Mouse (Mus musculus): ENCODE results near the gene Tspan13. TPM values are rescaled to one million over a fixed set of nuclear protein-coding genes. Genes with fewer than 3 reads are reported as not detected.

Gene Tspan13
- polyA plus RNA-seq, 1 experiment from 2014 or later, result 57.3 TPM

- Histone ChIP-seq H3K4me3 (ENCODE audit: low read depth, low read length) (no peak overlapping the region), H3K27ac (replicated peaks; ENCODE audit: low read depth, low read length) (no peak overlapping the region), H3K9ac (ENCODE audit: low read depth, low read length) (no peak overlapping the region), H3K36me3 (ENCODE audit: control insufficient read depth, insufficient read depth, low read length) (no peaks in the 10 kb centered on the region), H3K9me3 (ENCODE audit: control insufficient read depth, low read length) (no peaks in the 10 kb centered on the region), H3K4me1 (ENCODE audit: control insufficient read depth, insufficient read depth, low read length) (no peaks in the 10 kb centered on the region), H3K27me3 (replicated peaks; ENCODE audit: control insufficient read depth, insufficient read depth, low read length) (no peaks in the 10 kb centered on the region), H3K4me2 (ENCODE audit: low read depth, low read length) (peak overlapping the region; percentile 7; the same call in 1 of the 2 replicates)
- DNase-seq (ENCODE audit: low spot score) (peak; percentile 2), ATAC-seq (ENCODE audit: low read depth) (no peak)
- 74% methylated on average over 9 of the region's 9 CpGs for WGBS
Observed at GRCm38 (mm10) chr12:36039541-36040084, 2.7 kb downstream of the Tspan13 start.

GRCm38 (mm10) chr12:36036776-36037175 is 5.5 kb downstream of the Tspan13 start:
- no peaks in the 10 kb centered on the region for H3K9me3 ChIP-seq (ENCODE audit: control insufficient read depth, low read length)
- no peak overlapping the region for H3K9ac ChIP-seq (ENCODE audit: low read depth, low read length)
- no peak overlapping the region for H3K27ac ChIP-seq (replicated peaks; ENCODE audit: low read depth, low read length)
- no peaks in the 10 kb centered on the region for H3K4me1 ChIP-seq (ENCODE audit: control insufficient read depth, insufficient read depth, low read length)
- 80% methylated on average over 10 of the region's 10 CpGs for WGBS
- no peak overlapping the region for H3K4me2 ChIP-seq (ENCODE audit: low read depth, low read length)
- DNase-seq (ENCODE audit: low spot score) (no peak), ATAC-seq (ENCODE audit: low read depth) (no peak)
- H3K36me3 ChIP-seq (ENCODE audit: control insufficient read depth, insufficient read depth, low read length), result no peaks in the 10 kb centered on the region
- H3K4me3 ChIP-seq (ENCODE audit: low read depth, low read length), result no peak overlapping the region
- H3K27me3 ChIP-seq (replicated peaks; ENCODE audit: control insufficient read depth, insufficient read depth, low read length), result no peaks in the 10 kb centered on the region

- ATAC-seq (ENCODE audit: low read depth) (no peak), DNase-seq (ENCODE audit: low spot score) (no peak)
- no peaks in the 10 kb centered on the region for H3K4me1 ChIP-seq (ENCODE audit: control insufficient read depth, insufficient read depth, low read length)
- no peak overlapping the region for H3K4me2 ChIP-seq (ENCODE audit: low read depth, low read length)
- H3K4me3 ChIP-seq (ENCODE audit: low read depth, low read length), result no peak overlapping the region
- 96% methylated on average over 7 of the region's 7 CpGs for WGBS
- no peak overlapping the region for H3K27ac ChIP-seq (replicated peaks; ENCODE audit: low read depth, low read length)
- H3K36me3 ChIP-seq (ENCODE audit: control insufficient read depth, insufficient read depth, low read length), result no peaks in the 10 kb centered on the region
- H3K9me3 ChIP-seq (ENCODE audit: control insufficient read depth, low read length), result no peaks in the 10 kb centered on the region
- H3K9ac ChIP-seq (ENCODE audit: low read depth, low read length), result no peak overlapping the region
- H3K27me3 ChIP-seq (replicated peaks; ENCODE audit: control insufficient read depth, insufficient read depth, low read length), result no peaks in the 10 kb centered on the region
Observed at GRCm38 (mm10) chr12:36036121-36036520, 6.2 kb downstream of the Tspan13 start.

- no peaks in the 10 kb centered on the region for H3K4me1 ChIP-seq (ENCODE audit: control insufficient read depth, insufficient read depth, low read length)
- 91% methylated on average over 6 of the region's 6 CpGs for WGBS
- no peak overlapping the region for H3K9ac ChIP-seq (ENCODE audit: low read depth, low read length)
- no peak overlapping the region for H3K4me3 ChIP-seq (ENCODE audit: low read depth, low read length)
- no peak for ATAC-seq (ENCODE audit: low read depth)
- DNase-seq (ENCODE audit: low spot score), result no peak
- no peaks in the 10 kb centered on the region for H3K36me3 ChIP-seq (ENCODE audit: control insufficient read depth, insufficient read depth, low read length)
- H3K9me3 ChIP-seq (ENCODE audit: control insufficient read depth, low read length), result no peaks in the 10 kb centered on the region
- no peaks in the 10 kb centered on the region for H3K27me3 ChIP-seq (replicated peaks; ENCODE audit: control insufficient read depth, insufficient read depth, low read length)
- no peak overlapping the region for H3K4me2 ChIP-seq (ENCODE audit: low read depth, low read length)
- H3K27ac ChIP-seq (replicated peaks; ENCODE audit: low read depth, low read length), result no peak overlapping the region
Observed at GRCm38 (mm10) chr12:36035501-36035900, 6.8 kb downstream of the Tspan13 start.

DNA sequence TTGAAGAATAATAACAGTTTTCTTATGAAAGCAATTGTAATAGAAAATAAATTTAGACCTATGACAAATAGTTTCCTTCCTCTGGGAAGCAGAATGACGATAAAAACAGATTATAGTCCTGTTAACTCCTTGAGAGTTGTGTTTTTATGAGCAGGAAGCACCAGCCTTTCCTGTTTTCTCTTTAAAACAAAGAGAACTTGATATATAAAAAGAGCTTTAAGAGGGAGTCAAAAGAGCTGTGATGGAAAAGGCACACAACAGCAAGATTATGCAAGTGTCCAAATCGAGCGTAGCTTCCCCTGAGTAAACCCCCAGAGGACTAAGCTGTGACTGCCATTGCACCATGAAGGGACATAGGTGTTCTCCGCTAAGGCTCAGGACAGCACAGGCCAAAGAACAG is 9.9 kb downstream of the Tspan13 start:
- Histone ChIP-seq H3K4me1 (ENCODE audit: control insufficient read depth, insufficient read depth, low read length) (no peaks in the 10 kb centered on the region), H3K27ac (replicated peaks; ENCODE audit: low read depth, low read length) (no peak overlapping the region), H3K36me3 (ENCODE audit: control insufficient read depth, insufficient read depth, low read length) (no peaks in the 10 kb centered on the region), H3K27me3 (replicated peaks; ENCODE audit: control insufficient read depth, insufficient read depth, low read length) (no peaks in the 10 kb centered on the region), H3K9ac (ENCODE audit: low read depth, low read length) (no peak overlapping the region), H3K9me3 (ENCODE audit: control insufficient read depth, low read length) (no peaks in the 10 kb centered on the region), H3K4me2 (ENCODE audit: low read depth, low read length) (no peak overlapping the region), H3K4me3 (ENCODE audit: low read depth, low read length) (no peak overlapping the region)
- ATAC-seq (ENCODE audit: low read depth) (no peak), DNase-seq (ENCODE audit: low spot score) (no peak)
- 73% methylated on average over 4 of the region's 4 CpGs for WGBS

- Histone ChIP-seq H3K9me3 (ENCODE audit: control insufficient read depth, low read length) (no peaks in the 10 kb centered on the region), H3K9ac (ENCODE audit: low read depth, low read length) (no peak overlapping the region), H3K36me3 (ENCODE audit: control insufficient read depth, insufficient read depth, low read length) (no peaks in the 10 kb centered on the region), H3K4me2 (ENCODE audit: low read depth, low read length) (no peak overlapping the region), H3K4me3 (ENCODE audit: low read depth, low read length) (no peak overlapping the region), H3K27ac (replicated peaks; ENCODE audit: low read depth, low read length) (no peak overlapping the region), H3K4me1 (ENCODE audit: control insufficient read depth, insufficient read depth, low read length) (no peaks in the 10 kb centered on the region), H3K27me3 (replicated peaks; ENCODE audit: control insufficient read depth, insufficient read depth, low read length) (no peaks in the 10 kb centered on the region)
- no peak for DNase-seq (ENCODE audit: low spot score)
- no peak for ATAC-seq (ENCODE audit: low read depth)
- WGBS, result 80% methylated on average over 12 of the region's 12 CpGs
Observed at GRCm38 (mm10) chr12:36030660-36031363, 11.5 kb downstream of the Tspan13 start.

DNA sequence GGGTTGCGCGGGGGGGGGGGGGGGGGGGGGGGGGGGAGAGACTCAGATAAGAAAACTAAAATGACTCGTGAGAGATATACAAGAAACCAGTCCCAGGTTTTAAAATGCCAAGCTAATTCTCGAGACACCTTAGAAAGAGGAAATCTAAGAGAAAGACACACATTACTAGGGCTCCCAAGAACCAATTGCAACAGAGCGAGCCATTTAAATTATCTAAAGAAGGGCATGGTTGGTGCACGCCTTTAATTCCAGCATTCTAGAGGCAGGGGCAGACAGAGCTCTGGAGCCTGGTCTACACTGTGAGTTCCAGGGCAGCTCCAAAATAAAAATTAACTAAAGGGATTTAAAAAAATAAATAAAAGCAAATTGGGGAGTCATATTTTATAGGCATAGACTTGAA is 12.6 kb downstream of the Tspan13 start:
- Histone ChIP-seq H3K9me3 (ENCODE audit: control insufficient read depth, low read length) (no peaks in the 10 kb centered on the region), H3K27me3 (replicated peaks; ENCODE audit: control insufficient read depth, insufficient read depth, low read length) (no peaks in the 10 kb centered on the region), H3K36me3 (ENCODE audit: control insufficient read depth, insufficient read depth, low read length) (no peaks in the 10 kb centered on the region), H3K4me1 (ENCODE audit: control insufficient read depth, insufficient read depth, low read length) (no peaks in the 10 kb centered on the region), H3K4me2 (ENCODE audit: low read depth, low read length) (no peak overlapping the region), H3K4me3 (ENCODE audit: low read depth, low read length) (no peak overlapping the region), H3K9ac (ENCODE audit: low read depth, low read length) (no peak overlapping the region), H3K27ac (replicated peaks; ENCODE audit: low read depth, low read length) (no peak overlapping the region)
- WGBS, result 78% methylated on average over 4 of the region's 6 CpGs
- DNase-seq (ENCODE audit: low spot score) (no peak), ATAC-seq (ENCODE audit: low read depth) (no peak)

DNA sequence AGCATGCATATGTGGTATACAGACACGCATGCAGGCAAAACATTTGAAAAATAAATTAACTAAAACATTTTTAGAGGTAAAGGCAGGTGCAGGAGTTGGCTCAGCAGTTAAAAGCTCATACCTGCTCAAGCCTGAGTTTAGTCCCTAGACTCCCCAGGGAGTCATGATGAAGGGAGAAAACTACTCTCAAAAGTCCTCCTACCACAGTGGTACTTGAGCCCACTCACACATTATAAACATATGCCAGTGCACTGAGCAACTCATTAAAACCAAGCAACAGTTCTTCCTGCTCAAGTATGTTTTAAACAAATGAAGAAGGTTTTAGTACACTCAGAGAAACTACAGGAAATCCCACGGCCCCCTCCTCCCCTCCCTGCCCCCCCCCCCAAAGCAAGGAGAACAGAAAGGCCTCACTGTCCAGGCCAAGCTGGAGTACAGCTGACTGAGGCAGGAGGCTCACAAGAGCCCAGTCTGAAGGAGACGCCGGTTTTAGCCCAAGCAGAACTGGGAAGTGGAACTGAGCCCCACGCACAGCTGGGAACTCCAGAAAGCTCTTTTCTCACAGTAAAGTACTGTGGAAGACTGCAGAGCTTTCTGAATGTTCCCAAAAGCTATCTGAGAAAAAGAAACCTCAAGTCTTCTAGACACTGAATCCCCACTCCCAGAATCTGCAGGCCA is 13.2 kb downstream of the Tspan13 start:
- DNase-seq (ENCODE audit: low spot score), result no peak
- Histone ChIP-seq H3K4me3 (ENCODE audit: low read depth, low read length) (no peak overlapping the region), H3K36me3 (ENCODE audit: control insufficient read depth, insufficient read depth, low read length) (no peaks in the 10 kb centered on the region), H3K9me3 (ENCODE audit: control insufficient read depth, low read length) (no peaks in the 10 kb centered on the region), H3K4me1 (ENCODE audit: control insufficient read depth, insufficient read depth, low read length) (no peaks in the 10 kb centered on the region), H3K27me3 (replicated peaks; ENCODE audit: control insufficient read depth, insufficient read depth, low read length) (no peaks in the 10 kb centered on the region), H3K27ac (replicated peaks; ENCODE audit: low read depth, low read length) (no peak overlapping the region; the same call in 1 of the 2 replicates), H3K4me2 (ENCODE audit: low read depth, low read length) (no peak overlapping the region), H3K9ac (ENCODE audit: low read depth, low read length) (no peak overlapping the region)
- 54% methylated on average over 5 of the region's 5 CpGs for WGBS
- ATAC-seq (ENCODE audit: low read depth), result no peak; the same call in 1 of the 2 replicates
